Mouse (Mus musculus) forebrain, embryonic 12.5 days (tissue): ENCODE data around the gene Kat6b. TPM values are rescaled to one million over a fixed set of nuclear protein-coding genes. Genes with fewer than 3 reads are reported as not detected.
"Not testable (repeated sequence)": the region's sequence is repeated elsewhere in the genome, so short reads cannot be mapped to it uniquely, and the experiment has no call there.

Experiments used
- ATAC-seq: fragments of 200-750 bp; cut with Nextera tagmentation; 2 replicates; pipeline ENCODE4 v1.8.0; 2017; ENCODE audit warnings: moderate TSS enrichment; ENCODE audit not compliant: low FRiP score
- H3K27ac ChIP-seq: fragments of 300-500 bp; sonication (generic); 2 replicates; pipeline ENCODE4 v1.5.1; 2016; ENCODE audit warnings: mild to moderate bottlenecking
- H3K27me3 ChIP-seq: fragments of 300-500 bp; sonication (generic); 2 replicates; pipeline ENCODE4 v1.6.1; 2016; ENCODE audit warnings: mild to moderate bottlenecking
- H3K36me3 ChIP-seq: fragments of 300-500 bp; sonication (generic); replicated peaks from 2 replicates; pipeline ENCODE4 v1.6.1; 2016; ENCODE audit warnings: mild to moderate bottlenecking
- H3K4me1 ChIP-seq: fragments of 300-500 bp; sonication (generic); 2 replicates; pipeline ENCODE4 v1.6.1; 2016
- H3K4me2 ChIP-seq: fragments of 300-500 bp; sonication (generic); 2 replicates; pipeline ENCODE4 v1.6.1; 2016; ENCODE audit warnings: mild to moderate bottlenecking, moderate library complexity
- H3K4me3 ChIP-seq: fragments of 300-500 bp; sonication (generic); replicated peaks from 2 replicates; pipeline ENCODE4 v1.5.1; 2016; ENCODE audit warnings: mild to moderate bottlenecking
- H3K9ac ChIP-seq: fragments of 300-500 bp; sonication (generic); 2 replicates; pipeline ENCODE4 v1.6.1; 2016; ENCODE audit warnings: mild to moderate bottlenecking
- H3K9me3 ChIP-seq: fragments of 300-500 bp; sonication (generic); 2 replicates; pipeline ENCODE4 v1.6.1; 2016
- WGBS: fragments of 180-500 bp; shearing (Covaris S2); methylation state at CpG from one replicate; pipeline ENCODE4 v1.1.7; 2016; 5-methylcytosine and 5-hydroxymethylcytosine counted together
- polyA plus RNA-seq: library from polyadenylated mRNA; unstranded; fragments of >200 nt; fragmentation: Nextera tagmentation; extraction: Ambion mirVana; gene quantifications from 2 replicates; pipeline ENCODE4 v1.2.1, GENCODE M21; 2016

Gene Kat6b
- polyA plus RNA-seq, 1 experiment from 2014 or later: 40.5 TPM

DNA sequence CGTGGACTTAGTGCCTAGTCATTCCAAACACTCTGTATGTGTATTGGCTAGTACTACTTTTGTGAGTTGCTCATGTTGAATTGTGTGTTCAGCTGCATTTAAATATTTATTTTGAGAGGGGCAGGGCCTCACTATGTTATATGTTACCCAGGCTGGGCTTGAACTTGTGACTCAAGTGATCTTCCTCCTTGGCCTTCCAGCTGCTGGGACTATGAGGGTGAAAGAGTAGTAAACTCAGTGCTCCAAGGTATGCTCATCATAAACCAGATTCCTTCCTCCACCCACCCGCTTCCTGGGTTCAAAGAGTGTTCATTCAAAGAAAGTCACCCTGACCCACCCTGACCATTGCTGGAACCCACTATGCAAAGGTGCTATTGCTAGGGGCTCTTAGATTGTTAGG lies 5.9 kb downstream of the Kat6b start:
- H3K9me3 ChIP-seq, H3K4me3 ChIP-seq, ATAC-seq, H3K36me3 ChIP-seq, H3K27ac ChIP-seq, H3K4me2 ChIP-seq, H3K9ac ChIP-seq, H3K27me3 ChIP-seq: not testable (repeated sequence)
- peaks cover 12% of the 10 kb centered on the region for H3K4me1 ChIP-seq
- WGBS: 99% methylated on average over 2 of the region's 2 CpGs

DNA sequence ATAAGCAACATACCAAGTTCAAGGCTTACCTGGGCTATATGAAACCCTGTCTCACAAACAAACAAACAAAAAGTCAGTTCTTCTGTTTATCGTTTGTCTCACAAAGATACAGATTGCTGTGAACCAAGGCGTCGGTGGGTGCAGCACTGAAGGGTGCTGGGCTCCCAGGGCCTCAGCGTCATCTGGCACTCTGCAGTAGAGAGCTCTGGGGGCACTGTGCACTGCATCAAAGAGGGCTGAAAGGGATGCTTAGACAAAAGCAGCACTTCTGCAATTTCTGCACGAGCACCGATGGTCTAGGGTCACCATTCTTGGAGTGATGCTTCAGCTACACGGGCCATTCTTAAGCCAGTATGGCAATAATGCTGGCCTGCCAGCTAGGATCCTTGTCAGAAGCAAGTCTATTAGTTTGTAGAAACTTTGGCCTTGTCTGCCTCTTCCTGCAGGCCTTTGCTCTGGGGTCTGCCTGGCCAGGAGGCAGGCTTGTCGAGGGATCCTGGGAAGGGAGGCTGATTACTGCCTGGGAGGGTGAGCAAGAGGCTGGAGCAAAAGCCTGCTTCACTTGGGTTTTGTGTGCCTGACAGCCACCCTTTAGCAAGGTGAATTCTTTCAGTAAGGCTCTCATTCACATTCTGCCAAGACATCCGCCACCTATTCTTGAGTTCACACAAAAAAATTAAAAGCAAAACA lies 7.3 kb downstream of the Kat6b start:
- not testable (repeated sequence) for H3K4me3 ChIP-seq, H3K36me3 ChIP-seq, H3K27me3 ChIP-seq, H3K4me2 ChIP-seq, H3K9me3 ChIP-seq
- Histone ChIP-seq H3K9ac (0 out of 2 replicates have a peak overlapping the region, but pooled peaks have one; percentile 12), H3K4me1 (peaks cover 12% of the 10 kb centered on the region), H3K27ac (peak overlapping the region; percentile 83)
- 40% methylated on average over 8 of the region's 9 CpGs for WGBS
- ATAC-seq: peak; percentile 66; the same call in 1 of the 2 replicates

DNA sequence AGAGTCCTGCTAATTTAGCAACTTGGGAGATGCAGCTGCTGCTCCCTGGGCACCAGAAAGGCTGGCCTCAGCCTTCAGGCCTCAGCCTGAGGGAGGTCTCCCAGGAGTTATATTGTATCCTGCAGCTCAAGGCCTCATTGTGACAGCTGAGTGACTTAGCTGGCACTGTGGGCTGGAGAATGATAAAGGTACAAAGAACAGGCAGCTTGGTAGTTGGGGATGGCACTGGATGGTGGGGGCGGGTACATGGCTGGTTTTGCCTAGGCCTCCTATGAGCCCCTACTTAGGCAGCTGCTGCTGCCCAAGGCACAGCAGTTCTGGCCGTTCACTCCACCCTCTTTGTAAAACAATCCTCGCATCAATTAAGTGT lies 7.9 kb downstream of the Kat6b start:
- Histone ChIP-seq H3K9ac (0 out of 2 replicates have a peak overlapping the region, but pooled peaks have one; percentile 12), H3K4me3 (no peak overlapping the region), H3K27ac (peak overlapping the region; percentile 83), H3K27me3 (no peaks in the 10 kb centered on the region), H3K9me3 (no peaks in the 10 kb centered on the region), H3K4me1 (peaks cover 12% of the 10 kb centered on the region), H3K36me3 (no peaks in the 10 kb centered on the region), H3K4me2 (no peak overlapping the region)
- 24% methylated on average over 3 of the region's 3 CpGs for WGBS
- peak; percentile 82 for ATAC-seq

DNA sequence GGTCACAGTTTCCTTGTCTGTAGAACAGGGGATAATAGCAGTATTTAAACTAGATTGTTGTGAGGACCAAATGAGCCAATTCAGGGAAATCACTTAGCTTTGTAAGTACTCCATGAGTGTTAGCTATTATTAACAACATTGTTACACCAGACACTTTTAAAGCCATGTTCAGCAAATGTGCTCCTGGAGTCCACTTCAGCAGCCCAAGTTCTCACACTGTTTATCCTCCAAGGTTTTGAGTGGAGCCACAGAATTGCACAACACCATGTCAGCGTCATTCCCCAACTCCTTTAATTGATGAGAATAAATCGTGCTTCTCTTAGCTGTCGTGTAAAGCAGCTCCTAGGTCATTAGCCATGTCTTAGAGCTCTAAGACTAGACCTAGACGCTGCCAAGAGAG lies 8.9 kb downstream of the Kat6b start:
- H3K9me3 ChIP-seq: no peaks in the 10 kb centered on the region
- H3K4me1 ChIP-seq: peaks cover 12% of the 10 kb centered on the region
- H3K4me2 ChIP-seq: no peak overlapping the region
- H3K36me3 ChIP-seq: no peaks in the 10 kb centered on the region
- 42% methylated on average over 4 of the region's 4 CpGs for WGBS
- H3K27me3 ChIP-seq: no peaks in the 10 kb centered on the region
- H3K9ac ChIP-seq: no peak overlapping the region
- no peak overlapping the region for H3K4me3 ChIP-seq
- H3K27ac ChIP-seq: no peak overlapping the region; the same call in 1 of the 2 replicates
- ATAC-seq: no peak

DNA sequence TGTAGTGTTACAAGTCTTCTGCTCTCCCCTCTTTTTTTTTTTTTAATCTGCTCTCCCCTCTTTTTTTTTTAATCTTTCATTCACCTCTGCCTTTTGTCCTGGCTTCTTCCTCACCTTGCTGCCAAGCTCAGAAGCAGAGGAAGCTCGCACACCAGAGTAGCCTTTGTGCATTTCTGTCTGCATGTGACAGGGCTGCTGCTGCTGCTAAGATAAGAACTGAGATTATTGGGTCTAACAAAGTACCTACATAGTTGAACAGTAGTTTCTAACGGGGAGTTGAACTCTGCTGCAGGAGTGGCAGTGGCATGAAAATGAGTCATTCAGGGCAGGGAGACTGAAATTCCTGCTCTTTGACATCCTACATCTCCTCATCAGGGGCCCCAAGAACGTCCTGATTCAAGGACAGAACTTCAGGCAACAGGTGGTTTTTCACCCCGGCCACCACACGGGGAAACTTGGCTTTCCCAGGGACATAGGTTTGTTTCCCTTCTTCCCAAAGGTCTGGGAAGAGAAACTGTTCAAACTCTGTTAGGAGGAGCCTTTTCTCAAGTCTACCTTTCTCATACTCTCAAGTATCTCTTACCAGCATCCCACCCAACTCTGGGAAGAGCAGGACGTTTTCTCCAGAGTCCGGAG lies 17.2 kb downstream of the Kat6b start:
- ATAC-seq: no peak
- Histone ChIP-seq H3K36me3 (no peaks in the 10 kb centered on the region), H3K4me3 (peak overlapping the region; percentile 76), H3K9ac (peak overlapping the region; percentile 90), H3K4me2 (peak overlapping the region; percentile 77), H3K27ac (peak overlapping the region; percentile 100), H3K9me3 (no peaks in the 10 kb centered on the region), H3K27me3 (no peaks in the 10 kb centered on the region), H3K4me1 (peaks cover 40% of the 10 kb centered on the region)
- WGBS: 3% methylated on average over 7 of the region's 7 CpGs

DNA sequence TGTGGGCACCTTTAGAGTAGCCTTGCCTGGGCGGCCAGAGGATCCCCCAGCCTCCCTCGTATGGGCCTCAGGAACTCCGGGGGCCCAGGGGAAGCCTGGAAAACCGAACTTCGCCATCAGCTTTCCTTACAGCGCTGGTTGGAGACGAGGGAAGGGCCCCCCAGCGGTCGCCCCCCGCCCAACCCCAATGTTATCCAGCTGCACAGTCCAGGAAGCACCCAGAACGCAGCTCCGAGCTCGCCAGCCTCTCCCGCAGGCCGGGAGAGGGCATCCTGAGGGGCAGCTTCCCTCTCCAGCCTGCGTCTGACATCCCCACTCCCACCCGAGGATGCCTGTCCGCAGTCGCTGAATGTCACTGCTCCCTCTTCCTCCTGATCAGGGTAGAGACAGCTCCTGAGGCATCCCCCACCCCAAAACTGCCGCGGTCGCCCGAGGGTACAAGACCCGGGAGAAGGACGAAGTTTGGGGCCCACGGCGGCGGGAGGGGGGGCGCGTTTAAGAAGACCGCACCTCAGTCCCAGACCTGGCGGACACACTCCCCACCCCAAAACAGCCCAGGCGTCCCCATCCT lies 17.9 kb downstream of the Kat6b start:
- WGBS: under 1% methylated on average over 31 of the region's 33 CpGs
- H3K27me3 ChIP-seq: no peaks in the 10 kb centered on the region
- peak overlapping the region; percentile 100 for H3K27ac ChIP-seq
- H3K4me1 ChIP-seq: peaks cover 43% of the 10 kb centered on the region
- no peaks in the 10 kb centered on the region for H3K9me3 ChIP-seq
- ATAC-seq: no peak
- no peaks in the 10 kb centered on the region for H3K36me3 ChIP-seq
- H3K4me3 ChIP-seq: peak overlapping the region; percentile 76
- peak overlapping the region; percentile 77 for H3K4me2 ChIP-seq
- peak overlapping the region; percentile 90 for H3K9ac ChIP-seq

DNA sequence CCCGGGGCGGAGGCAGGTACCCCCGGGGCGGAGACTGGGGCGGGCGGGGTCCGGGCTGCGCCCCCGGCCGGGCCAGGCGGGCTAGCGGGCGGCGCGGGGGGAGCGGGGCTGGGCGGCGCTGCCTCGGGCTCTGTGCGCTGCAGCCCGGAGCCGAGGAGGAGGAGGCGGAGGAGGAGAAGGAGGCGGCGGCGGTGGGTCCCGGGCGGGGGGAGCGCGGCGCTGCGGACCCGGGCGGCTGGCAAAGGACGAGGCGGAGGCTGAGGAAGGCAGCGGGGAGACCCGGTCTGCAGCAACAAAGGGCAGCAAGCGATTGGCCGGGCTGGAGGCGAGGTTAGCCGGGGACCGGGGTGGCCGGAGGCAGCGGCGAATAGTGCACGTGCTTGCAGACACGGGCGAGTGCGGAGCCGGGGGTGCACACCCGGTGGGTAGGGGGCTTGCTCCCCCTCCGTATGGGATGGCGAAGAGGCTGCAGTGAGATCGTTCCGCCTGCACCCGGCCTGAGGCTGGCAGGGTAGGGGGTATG lies 18.5 kb downstream of the Kat6b start:
- Histone ChIP-seq H3K9ac (peak overlapping the region; percentile 90), H3K4me2 (peak overlapping the region; percentile 77), H3K27me3 (no peaks in the 10 kb centered on the region), H3K9me3 (no peaks in the 10 kb centered on the region), H3K36me3 (no peaks in the 10 kb centered on the region), H3K4me1 (peaks cover 43% of the 10 kb centered on the region), H3K27ac (peak overlapping the region; percentile 100), H3K4me3 (peak overlapping the region; percentile 76)
- WGBS: under 1% methylated on average over 47 of the region's 57 CpGs
- ATAC-seq: peak; percentile 31

DNA sequence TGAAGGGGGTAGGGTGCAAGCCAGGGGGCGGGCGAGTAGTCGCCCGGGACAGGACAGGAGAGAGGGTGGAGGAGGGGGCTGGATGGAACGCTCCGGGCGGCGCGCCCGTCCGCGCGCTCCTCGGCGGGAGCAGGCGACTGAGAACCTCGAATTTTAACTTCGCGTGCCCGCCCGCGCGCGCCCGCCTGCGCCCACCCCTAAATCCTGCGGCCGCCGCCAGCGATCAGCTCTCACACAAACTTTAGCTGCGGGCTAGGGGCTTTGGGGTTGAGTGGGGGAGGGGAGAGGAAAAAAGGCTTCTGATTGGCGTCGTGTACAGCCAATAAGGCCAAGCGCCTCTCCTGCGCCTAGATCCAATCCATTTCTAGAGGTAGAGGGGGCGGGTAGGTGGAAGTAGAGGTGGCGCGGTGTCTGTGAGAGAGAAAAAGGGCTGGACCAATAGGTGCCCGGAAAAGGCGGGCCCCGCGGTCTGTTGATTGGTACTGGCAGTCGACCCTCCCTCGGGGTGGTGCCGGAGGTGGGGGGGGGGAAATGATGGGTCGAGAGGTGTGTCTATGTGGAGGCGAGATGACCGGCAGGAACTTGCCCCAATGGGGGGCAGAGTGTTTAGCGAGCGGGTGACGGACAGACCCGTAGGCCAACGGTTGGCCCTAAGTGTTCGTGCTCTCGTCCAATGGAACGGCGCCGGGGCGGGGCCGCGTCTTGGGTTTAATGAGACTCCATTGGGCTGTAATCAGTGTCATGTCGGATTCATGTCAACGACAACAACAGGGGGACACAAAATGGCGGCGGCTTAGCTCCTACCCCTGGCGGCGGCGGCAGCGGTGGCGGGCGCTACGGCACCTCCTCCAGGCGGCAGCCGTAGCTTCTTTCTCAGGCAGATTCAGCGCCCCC lies 19.2 kb downstream of the Kat6b start:
- peaks cover 46% of the 10 kb centered on the region for H3K4me1 ChIP-seq
- under 1% methylated on average over 74 of the region's 75 CpGs for WGBS
- no peaks in the 10 kb centered on the region for H3K27me3 ChIP-seq
- H3K4me3 ChIP-seq: peak overlapping the region; percentile 76
- no peaks in the 10 kb centered on the region for H3K36me3 ChIP-seq
- peak overlapping the region; percentile 90 for H3K9ac ChIP-seq
- peak overlapping the region; percentile 77 for H3K4me2 ChIP-seq
- H3K9me3 ChIP-seq: no peaks in the 10 kb centered on the region
- peak overlapping the region; percentile 100 for H3K27ac ChIP-seq
- peak; percentile 95 for ATAC-seq

DNA sequence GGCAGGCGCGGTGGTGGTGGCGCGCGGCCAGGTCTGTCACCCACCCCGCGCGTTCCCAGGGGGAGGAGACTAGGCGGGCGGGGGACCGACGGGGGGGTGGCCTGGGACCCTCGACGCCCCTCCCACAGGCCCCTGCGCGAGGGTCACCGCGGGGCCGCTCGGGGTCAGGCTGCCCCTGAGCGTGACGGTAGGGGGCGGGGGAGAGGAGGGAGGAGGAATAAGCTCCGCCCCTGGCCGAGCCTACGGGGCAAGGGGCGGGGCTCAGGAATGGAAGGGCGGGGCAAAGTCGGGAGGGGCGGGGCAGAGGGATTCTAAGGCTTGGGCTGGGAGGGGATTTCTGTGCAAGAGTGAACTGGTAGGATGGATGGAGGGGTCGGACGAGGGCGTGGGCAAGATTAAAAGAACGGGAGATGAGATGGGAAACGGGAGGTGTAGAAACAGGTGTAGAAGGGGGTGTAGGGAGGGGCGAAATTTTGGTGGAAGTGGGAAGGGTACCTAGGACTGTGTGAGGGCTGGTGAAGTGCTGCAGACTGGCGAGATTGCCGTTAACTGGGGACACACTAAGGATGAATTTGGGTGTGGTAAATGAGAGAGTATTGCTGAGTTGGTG lies 19.9 kb downstream of the Kat6b start:
- peak; percentile 22 for ATAC-seq
- Histone ChIP-seq H3K27ac (peak overlapping the region; percentile 98), H3K4me2 (peak overlapping the region; percentile 61), H3K9me3 (no peaks in the 10 kb centered on the region), H3K4me1 (peaks cover 46% of the 10 kb centered on the region), H3K9ac (peak overlapping the region; percentile 70), H3K4me3 (peak overlapping the region; percentile 76), H3K36me3 (peaks cover 5% of the 10 kb centered on the region), H3K27me3 (no peaks in the 10 kb centered on the region)
- 1% methylated on average over 38 of the region's 38 CpGs for WGBS

DNA sequence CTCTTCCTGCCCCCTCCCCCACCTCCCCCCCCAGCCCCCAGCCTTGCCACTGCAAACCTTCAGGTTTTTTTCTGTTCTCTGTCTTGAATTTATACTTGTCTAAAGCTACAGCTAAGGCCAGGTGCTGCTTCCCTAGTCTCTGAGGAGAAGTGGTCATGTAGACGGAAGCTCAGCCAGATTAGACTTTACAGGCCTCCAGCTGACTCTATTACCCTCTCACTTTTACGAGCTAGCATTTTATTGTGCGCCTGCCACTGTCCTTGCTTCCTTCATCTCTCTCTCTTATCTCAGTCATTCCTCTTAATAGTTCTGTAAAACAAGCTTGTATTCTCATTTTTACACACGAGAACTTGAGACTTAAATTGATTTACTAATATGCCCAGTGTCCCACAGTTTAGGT lies 23.8 kb downstream of the Kat6b start:
- no peaks in the 10 kb centered on the region for H3K9me3 ChIP-seq
- ATAC-seq: no peak
- H3K4me2 ChIP-seq: no peak overlapping the region
- peaks cover 28% of the 10 kb centered on the region for H3K4me1 ChIP-seq
- H3K4me3 ChIP-seq: no peak overlapping the region
- H3K27ac ChIP-seq: no peak overlapping the region
- H3K27me3 ChIP-seq: no peaks in the 10 kb centered on the region
- 86% methylated on average over 4 of the region's 4 CpGs for whole genome bisulfite sequencing
- peaks cover 20% of the 10 kb centered on the region for H3K36me3 ChIP-seq
- H3K9ac ChIP-seq: no peak overlapping the region

DNA sequence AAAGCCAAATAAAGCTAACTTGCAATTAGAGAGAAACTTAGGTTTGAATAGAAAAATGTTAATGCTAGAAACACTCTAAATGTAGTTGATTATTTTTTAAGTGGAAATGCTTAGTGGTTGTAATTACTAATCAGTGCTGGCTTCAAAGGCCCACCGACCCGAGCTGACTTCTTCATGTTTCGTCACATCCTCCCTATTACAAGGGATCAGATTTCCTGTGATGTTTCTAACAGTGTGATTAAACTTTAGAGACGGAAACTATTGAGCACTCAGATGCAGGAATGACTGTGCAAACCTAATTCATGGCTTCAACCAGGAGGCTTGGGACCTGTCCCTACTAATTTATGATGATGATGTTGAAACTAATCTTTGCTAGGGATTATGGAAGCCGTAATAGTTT lies 25.8 kb downstream of the Kat6b start:
- no peak overlapping the region for H3K27ac ChIP-seq
- H3K27me3 ChIP-seq: no peaks in the 10 kb centered on the region
- no peak for ATAC-seq
- no peaks in the 10 kb centered on the region for H3K9me3 ChIP-seq
- 73% methylated on average over 5 of the region's 5 CpGs for WGBS
- H3K4me2 ChIP-seq: no peak overlapping the region
- H3K4me3 ChIP-seq: no peak overlapping the region
- no peak overlapping the region for H3K9ac ChIP-seq
- peaks cover 20% of the 10 kb centered on the region for H3K36me3 ChIP-seq
- peaks cover 20% of the 10 kb centered on the region for H3K4me1 ChIP-seq
